Mouse (Mus musculus): ENCODE results near the gene Pygo2. TPM values are rescaled to one million over a fixed set of nuclear protein-coding genes. Genes with fewer than 3 reads are reported as not detected.

Gene Pygo2
- total RNA-seq, 1 experiment from 2014 or later = 17.6 TPM

Other genes with a start within 250 kb of the Pygo2 start
- gene Fam189b, start 247.1 kb upstream of the Pygo2 start, total RNA-seq (2017) = 4.9 to 45.4 TPM (median 15.8 TPM) in 3 replicates
- 71.9 to 84.9 TPM (median 81.9 TPM) in 3 replicates for gene Gba, start 227.3 kb upstream of the Pygo2 start, total RNA-seq (2017)
- 0.95 to 2.3 TPM (median 1.8 TPM) in 3 replicates for gene Thbs3, start 215.0 kb upstream of the Pygo2 start, total RNA-seq (2017)
- gene Mtx1, start 203.1 kb upstream of the Pygo2 start, total RNA-seq (2017) = 42.5 to 61.0 TPM (median 58.7 TPM) in 3 replicates
- gene Muc1, start 201.2 kb upstream of the Pygo2 start, total RNA-seq (2017) = 0.85 to 2.2 TPM (median 0.86 TPM) in 3 replicates
- gene Krtcap2, start 184.2 kb upstream of the Pygo2 start, total RNA-seq (2017) = 53.3 to 77.9 TPM (median 61.9 TPM) in 3 replicates
- 0.53 to 2.3 TPM in 2 of 3 replicates, not detected in the other for gene Trim46, start 183.9 kb upstream of the Pygo2 start, total RNA-seq (2017)
- 67.3 to 102 TPM (median 83.1 TPM) in 3 replicates for gene Dpm3, start 170.9 kb upstream of the Pygo2 start, total RNA-seq (2017)
- 58.3 to 94.6 TPM (median 67.9 TPM) in 3 replicates for gene Slc50a1, start 159.6 kb upstream of the Pygo2 start, total RNA-seq (2017)
- gene Efna1, start 149.1 kb upstream of the Pygo2 start, total RNA-seq (2017) = 0.38 to 0.39 TPM in 2 of 3 replicates, not detected in the other
- not detected in 3 replicates for gene Efna3, start 107.2 kb upstream of the Pygo2 start, total RNA-seq (2017)
- gene Efna4, start 92.2 kb upstream of the Pygo2 start, total RNA-seq (2017) = not detected in 3 replicates
- gene Adam15, start 80.2 kb upstream of the Pygo2 start, total RNA-seq (2017) = 23.1 to 49.7 TPM (median 33.0 TPM) in 3 replicates
- gene Dcst2, start 68.2 kb upstream of the Pygo2 start, total RNA-seq (2017) = not detected in 3 replicates
- not detected in 3 replicates for gene Dcst1, start 65.0 kb upstream of the Pygo2 start, total RNA-seq (2017)
- 49.4 to 76.6 TPM (median 51.2 TPM) in 3 replicates for gene Zbtb7b, start 35.4 kb upstream of the Pygo2 start, total RNA-seq (2017)
- gene Lenep, start 27.4 kb upstream of the Pygo2 start, total RNA-seq (2017) = 1.4 TPM in 1 of 3 replicates, not detected in the others
- 16.5 to 22.8 TPM (median 22.4 TPM) in 3 replicates for gene Flad1, start 18.3 kb upstream of the Pygo2 start, total RNA-seq (2017)
- 7.5 to 10.2 TPM (median 8.1 TPM) in 3 replicates for gene Cks1b, start 11.8 kb upstream of the Pygo2 start, total RNA-seq (2017)
- 48.9 to 65.4 TPM (median 58.4 TPM) in 3 replicates for gene Shc1, start 11.8 kb upstream of the Pygo2 start, total RNA-seq (2017)
- 149 to 190 TPM (median 158 TPM) in 3 replicates for gene Pbxip1, start 6.5 kb downstream of the Pygo2 start, total RNA-seq (2017)
- 18.0 to 23.5 TPM (median 21.0 TPM) in 3 replicates for gene Pmvk, start 24.3 kb downstream of the Pygo2 start, total RNA-seq (2017)
- gene Kcnn3, start 90.0 kb downstream of the Pygo2 start, total RNA-seq (2017) = not detected in 3 replicates

Measured in monocyte, adult 5-6 weeks (primary cell).